Mouse (Mus musculus): Measurements from ENCODE around the gene Gpr61.

DNA sequence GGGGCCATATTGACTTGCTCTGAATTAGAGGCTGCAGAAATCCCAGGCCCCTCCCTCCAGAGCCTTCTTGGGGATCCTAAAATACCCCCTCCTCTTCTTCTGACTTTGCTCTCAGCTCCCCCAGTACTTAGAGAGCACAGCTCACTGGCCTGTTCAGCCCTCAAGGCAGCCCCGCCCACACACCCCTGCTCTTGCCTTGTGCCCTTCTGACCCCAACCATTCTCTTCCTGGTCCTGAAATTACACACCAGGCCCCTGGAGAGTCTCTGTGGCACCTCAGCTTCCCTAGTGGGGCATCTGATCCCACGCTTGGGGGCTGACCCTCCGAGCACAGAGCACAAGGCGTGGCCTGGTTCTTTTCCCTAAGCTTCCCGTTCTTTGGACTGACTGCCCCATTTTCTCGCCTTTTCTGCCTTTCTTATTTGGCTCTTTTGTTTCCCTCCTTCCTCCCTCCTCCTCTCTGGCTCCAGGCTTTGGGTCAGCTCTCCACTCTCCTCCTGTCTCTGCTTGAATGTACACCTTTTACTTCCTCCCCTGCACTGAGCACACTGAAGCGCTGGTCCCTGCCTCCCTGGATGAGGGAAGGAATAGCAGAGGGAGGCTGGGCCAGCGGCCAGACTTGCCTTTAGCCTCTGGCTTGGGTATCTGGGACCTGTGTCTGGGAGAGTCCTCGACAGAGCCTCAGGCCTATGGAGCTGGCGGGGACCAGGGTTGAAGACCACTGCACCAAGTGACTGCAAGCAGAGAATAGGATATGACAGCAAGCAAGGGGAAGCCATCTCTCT, 11.0 kb upstream of the Gpr61 start:
- no peak for TF ChIP-seq CTCF (IDR thresholded peaks at IDR 0.05; ENCODE audit: low read depth, low read length)
- no peak for TF ChIP-seq POLR2A (IDR thresholded peaks at IDR 0.05; ENCODE audit: extremely low read depth, insufficient read depth, low read length)
